Mouse (Mus musculus): ENCODE results near the gene Lamc2. TPM values are rescaled to one million over a fixed set of nuclear protein-coding genes. Genes with fewer than 3 reads are reported as not detected.

The Lamc2 gene
- total RNA-seq, 1 experiment from 2014 or later, result not detected

- ATAC-seq (ENCODE audit: extremely low read depth, insufficient number of reproducible peaks, low FRiP score, poor library complexity, severe bottlenecking), result no peak
Measured at GRCm38 (mm10) chr1:153188081-153188480, 1.8 kb upstream of the Lamc2 start.

GRCm38 (mm10) chr1:153180586-153181289 is 5.5 kb downstream of the Lamc2 start:
- ATAC-seq (ENCODE audit: extremely low read depth, insufficient number of reproducible peaks, low FRiP score, poor library complexity, severe bottlenecking), result no peak

- ATAC-seq (ENCODE audit: extremely low read depth, insufficient number of reproducible peaks, low FRiP score, poor library complexity, severe bottlenecking), result no peak
Measured at GRCm38 (mm10) chr1:153180160-153180559, 6.1 kb downstream of the Lamc2 start.

- ATAC-seq (ENCODE audit: extremely low read depth, insufficient number of reproducible peaks, low FRiP score, poor library complexity, severe bottlenecking), result no peak
Measured at GRCm38 (mm10) chr1:153174801-153175200, 11.4 kb downstream of the Lamc2 start.

- ATAC-seq (ENCODE audit: extremely low read depth, insufficient number of reproducible peaks, low FRiP score, poor library complexity, severe bottlenecking), result no peak
Measured at GRCm38 (mm10) chr1:153173276-153173675, 13.0 kb downstream of the Lamc2 start.

- no peak for ATAC-seq (ENCODE audit: extremely low read depth, insufficient number of reproducible peaks, low FRiP score, poor library complexity, severe bottlenecking)
Measured at GRCm38 (mm10) chr1:153172291-153172731, 13.9 kb downstream of the Lamc2 start.

- no peak for ATAC-seq (ENCODE audit: extremely low read depth, insufficient number of reproducible peaks, low FRiP score, poor library complexity, severe bottlenecking)
Measured at GRCm38 (mm10) chr1:153171011-153171410, 15.2 kb downstream of the Lamc2 start.

- ATAC-seq (ENCODE audit: extremely low read depth, insufficient number of reproducible peaks, low FRiP score, poor library complexity, severe bottlenecking), result no peak
Measured at GRCm38 (mm10) chr1:153168293-153168692, 18.0 kb downstream of the Lamc2 start.

GRCm38 (mm10) chr1:153163831-153164230 is 22.4 kb downstream of the Lamc2 start:
- no peak for ATAC-seq (ENCODE audit: extremely low read depth, insufficient number of reproducible peaks, low FRiP score, poor library complexity, severe bottlenecking)

- ATAC-seq (ENCODE audit: extremely low read depth, insufficient number of reproducible peaks, low FRiP score, poor library complexity, severe bottlenecking), result no peak
Measured at GRCm38 (mm10) chr1:153159137-153159536, 27.1 kb downstream of the Lamc2 start.

- ATAC-seq (ENCODE audit: extremely low read depth, insufficient number of reproducible peaks, low FRiP score, poor library complexity, severe bottlenecking), result no peak
Measured at GRCm38 (mm10) chr1:153157021-153157623, 29.1 kb downstream of the Lamc2 start.

GRCm38 (mm10) chr1:153155364-153155763 is 30.9 kb downstream of the Lamc2 start:
- ATAC-seq (ENCODE audit: extremely low read depth, insufficient number of reproducible peaks, low FRiP score, poor library complexity, severe bottlenecking), result no peak

GRCm38 (mm10) chr1:153153619-153154137 is 32.6 kb downstream of the Lamc2 start:
- no peak for ATAC-seq (ENCODE audit: extremely low read depth, insufficient number of reproducible peaks, low FRiP score, poor library complexity, severe bottlenecking)

GRCm38 (mm10) chr1:153152594-153152993 is 33.7 kb downstream of the Lamc2 start:
- no peak for ATAC-seq (ENCODE audit: extremely low read depth, insufficient number of reproducible peaks, low FRiP score, poor library complexity, severe bottlenecking)

- ATAC-seq (ENCODE audit: extremely low read depth, insufficient number of reproducible peaks, low FRiP score, poor library complexity, severe bottlenecking), result no peak
Measured at GRCm38 (mm10) chr1:153145791-153146190, 40.5 kb downstream of the Lamc2 start.

- no peak for ATAC-seq (ENCODE audit: extremely low read depth, insufficient number of reproducible peaks, low FRiP score, poor library complexity, severe bottlenecking)
Measured at GRCm38 (mm10) chr1:153144021-153144420, 42.2 kb downstream of the Lamc2 start.

- ATAC-seq (ENCODE audit: extremely low read depth, insufficient number of reproducible peaks, low FRiP score, poor library complexity, severe bottlenecking), result no peak
Measured at GRCm38 (mm10) chr1:153140747-153141228, 45.5 kb downstream of the Lamc2 start.

- no peak for ATAC-seq (ENCODE audit: extremely low read depth, insufficient number of reproducible peaks, low FRiP score, poor library complexity, severe bottlenecking)
Measured at GRCm38 (mm10) chr1:153140265-153140664, 46.0 kb downstream of the Lamc2 start.

- no peak for ATAC-seq (ENCODE audit: extremely low read depth, insufficient number of reproducible peaks, low FRiP score, poor library complexity, severe bottlenecking)
Measured at GRCm38 (mm10) chr1:153139635-153140034, 46.6 kb downstream of the Lamc2 start.

GRCm38 (mm10) chr1:153138486-153138885 is 47.8 kb downstream of the Lamc2 start:
- ATAC-seq (ENCODE audit: extremely low read depth, insufficient number of reproducible peaks, low FRiP score, poor library complexity, severe bottlenecking), result no peak

Data from neutrophil, adult 5-6 weeks (primary cell).